Mouse (Mus musculus) intestine, embryonic 15.5 days (tissue): Measurements from ENCODE around the gene Tnfaip8l3. TPM values are rescaled to one million over a fixed set of nuclear protein-coding genes. Genes with fewer than 3 reads are reported as not detected.

Experiments used
- ATAC-seq: fragments of 200-750 bp; cut with Nextera tagmentation; 2 replicates; pipeline ENCODE4 v1.8.0; 2017; ENCODE audit warnings: moderate TSS enrichment, moderate library complexity
- H3K27ac ChIP-seq: fragments of 300-500 bp; sonication (generic); 2 replicates; pipeline ENCODE4 v1.5.1; 2015; ENCODE audit warnings: mild to moderate bottlenecking, inconsistent platforms
- H3K27me3 ChIP-seq: fragments of 300-500 bp; sonication (generic); replicated peaks from 2 replicates; pipeline ENCODE4 v1.6.1; 2015; ENCODE audit warnings: inconsistent platforms
- H3K36me3 ChIP-seq: fragments of 300-500 bp; sonication (generic); 2 replicates; pipeline ENCODE4 v1.6.1; 2015; ENCODE audit warnings: inconsistent platforms
- H3K4me1 ChIP-seq: fragments of 300-500 bp; sonication (generic); replicated peaks from 2 replicates; pipeline ENCODE4 v1.6.1; 2015; ENCODE audit warnings: inconsistent platforms
- H3K4me2 ChIP-seq: fragments of 300-500 bp; sonication (generic); replicated peaks from 2 replicates; pipeline ENCODE4 v1.6.1; 2015; ENCODE audit warnings: mild to moderate bottlenecking, inconsistent platforms
- H3K4me3 ChIP-seq: fragments of 300-500 bp; sonication (generic); replicated peaks from 2 replicates; pipeline ENCODE4 v1.5.1; 2015; ENCODE audit warnings: inconsistent platforms
- H3K9ac ChIP-seq: fragments of 300-500 bp; sonication (generic); 2 replicates; pipeline ENCODE4 v1.6.1; 2015; ENCODE audit warnings: inconsistent platforms
- H3K9me3 ChIP-seq: fragments of 300-500 bp; sonication (generic); 2 replicates; pipeline ENCODE4 v1.6.1; 2016; ENCODE audit warnings: inconsistent platforms
- WGBS: fragments of 180-500 bp; shearing (Covaris S2); methylation state at CpG from one replicate; pipeline ENCODE4 v1.1.7; 2015; 5-methylcytosine and 5-hydroxymethylcytosine counted together
- polyA plus RNA-seq: library from polyadenylated mRNA; unstranded; fragments of >200 nt; fragmentation: Nextera tagmentation; extraction: Ambion mirVana; gene quantifications from 2 replicates; pipeline ENCODE4 v1.2.1, GENCODE M21; 2015

Tnfaip8l3 gene
- polyA plus RNA-seq, result 0.14 and 0.31 TPM in 2 replicates

GRCm38 (mm10) chr9:54068032-54068649, at the start of gene Tnfaip8l3:
Gene Tnfaip8l3 (minus strand): TSS chr9:54068388.
- peak; percentile 79 for ATAC-seq
- Histone ChIP-seq H3K4me3 (peak within 1 kb of the TSS; percentile 50), H3K4me1 (peaks cover 10% of the 10 kb centered on the region), H3K9ac (peak within 1 kb of the TSS; percentile 50), H3K9me3 (no peaks in the 10 kb centered on the region), H3K27ac (no peak within 1 kb of the TSS), H3K27me3 (peaks cover 27% of the 10 kb centered on the region), H3K4me2 (peak within 1 kb of the TSS; percentile 97), H3K36me3 (no peaks in the 10 kb centered on the region)
- WGBS, result 1% methylated on average over 34 of the region's 35 CpGs

- H3K27me3 ChIP-seq, result no peaks in the 10 kb centered on the region
These were observed 44.5 kb upstream of the Tnfaip8l3 start for GRCm38 (mm10) chr9:54112726-54113125.

GRCm38 (mm10) chr9:54098636-54099035, 30.4 kb upstream of the Tnfaip8l3 start:
- Histone ChIP-seq H3K27me3 (no peaks in the 10 kb centered on the region), H3K36me3 (no peaks in the 10 kb centered on the region), H3K4me1 (no peaks in the 10 kb centered on the region), H3K27ac (no peak overlapping the region), H3K4me2 (no peak overlapping the region), H3K4me3 (no peak overlapping the region), H3K9me3 (no peaks in the 10 kb centered on the region), H3K9ac (no peak overlapping the region)
- no peak for ATAC-seq

More at GRCm38 (mm10) chr9:54112726-54113125, 44.5 kb upstream of the Tnfaip8l3 start:
- H3K9me3 ChIP-seq, result no peaks in the 10 kb centered on the region
- no peak overlapping the region for H3K4me3 ChIP-seq
- H3K9ac ChIP-seq, result no peak overlapping the region
- H3K4me2 ChIP-seq, result no peak overlapping the region
- H3K36me3 ChIP-seq, result no peaks in the 10 kb centered on the region
- H3K4me1 ChIP-seq, result no peaks in the 10 kb centered on the region
- H3K27ac ChIP-seq, result no peak overlapping the region
- no peak for ATAC-seq

- no peak for ATAC-seq
- H3K36me3 ChIP-seq, result no peaks in the 10 kb centered on the region
- H3K4me2 ChIP-seq, result no peak overlapping the region
- H3K27ac ChIP-seq, result no peak overlapping the region
- H3K9me3 ChIP-seq, result no peaks in the 10 kb centered on the region
- 76% methylated on average over 6 of the region's 6 CpGs for WGBS
- no peak overlapping the region for H3K4me3 ChIP-seq
- H3K27me3 ChIP-seq, result no peaks in the 10 kb centered on the region
- no peaks in the 10 kb centered on the region for H3K4me1 ChIP-seq
- H3K9ac ChIP-seq, result no peak overlapping the region
These were observed 28.9 kb upstream of the Tnfaip8l3 start for GRCm38 (mm10) chr9:54097091-54097490.

- Histone ChIP-seq H3K9me3 (no peaks in the 10 kb centered on the region), H3K36me3 (no peaks in the 10 kb centered on the region), H3K4me1 (no peaks in the 10 kb centered on the region), H3K9ac (no peak overlapping the region), H3K4me3 (no peak overlapping the region), H3K27ac (no peak overlapping the region), H3K27me3 (no peaks in the 10 kb centered on the region), H3K4me2 (no peak overlapping the region)
- ATAC-seq, result no peak
- 62% methylated on average over 3 of the region's 3 CpGs for WGBS
These were observed 16.1 kb upstream of the Tnfaip8l3 start for GRCm38 (mm10) chr9:54084245-54084644.

GRCm38 (mm10) chr9:54077740-54078139, 9.6 kb upstream of the Tnfaip8l3 start:
- no peak overlapping the region for H3K4me3 ChIP-seq
- H3K27me3 ChIP-seq, result no peaks in the 10 kb centered on the region
- H3K36me3 ChIP-seq, result no peaks in the 10 kb centered on the region
- no peaks in the 10 kb centered on the region for H3K4me1 ChIP-seq
- no peak overlapping the region for H3K27ac ChIP-seq
- no peak overlapping the region for H3K9ac ChIP-seq
- ATAC-seq, result no peak
- H3K4me2 ChIP-seq, result no peak overlapping the region
- no peaks in the 10 kb centered on the region for H3K9me3 ChIP-seq
- 73% methylated on average over 2 of the region's 2 CpGs for WGBS

GRCm38 (mm10) chr9:54074901-54075300, 6.7 kb upstream of the Tnfaip8l3 start:
- H3K36me3 ChIP-seq, result no peaks in the 10 kb centered on the region
- WGBS, result 68% methylated on average over 3 of the region's 3 CpGs
- ATAC-seq, result no peak
- H3K4me1 ChIP-seq, result no peaks in the 10 kb centered on the region
- no peak overlapping the region for H3K27ac ChIP-seq
- H3K9ac ChIP-seq, result no peak overlapping the region
- no peaks in the 10 kb centered on the region for H3K27me3 ChIP-seq
- H3K9me3 ChIP-seq, result no peaks in the 10 kb centered on the region
- H3K4me2 ChIP-seq, result no peak overlapping the region
- no peak overlapping the region for H3K4me3 ChIP-seq

GRCm38 (mm10) chr9:54073688-54074087, 5.5 kb upstream of the Tnfaip8l3 start:
- Histone ChIP-seq H3K9ac (no peak overlapping the region), H3K4me2 (no peak overlapping the region), H3K36me3 (no peaks in the 10 kb centered on the region), H3K4me3 (no peak overlapping the region), H3K27me3 (no peaks in the 10 kb centered on the region; the same call in 1 of the 2 replicates), H3K27ac (no peak overlapping the region), H3K9me3 (no peaks in the 10 kb centered on the region), H3K4me1 (peaks cover 5% of the 10 kb centered on the region)
- ATAC-seq, result no peak
- 78% methylated on average over 4 of the region's 4 CpGs for WGBS

GRCm38 (mm10) chr9:54071474-54072095, 3.4 kb upstream of the Tnfaip8l3 start:
- H3K9me3 ChIP-seq, result no peaks in the 10 kb centered on the region
- no peak for ATAC-seq
- H3K4me1 ChIP-seq, result peaks cover 10% of the 10 kb centered on the region
- no peak overlapping the region for H3K4me2 ChIP-seq
- no peak overlapping the region for H3K27ac ChIP-seq
- H3K4me3 ChIP-seq, result no peak overlapping the region
- WGBS, result 69% methylated on average over 7 of the region's 7 CpGs
- H3K36me3 ChIP-seq, result no peaks in the 10 kb centered on the region
- H3K27me3 ChIP-seq, result peaks cover 19% of the 10 kb centered on the region
- H3K9ac ChIP-seq, result no peak overlapping the region

- Histone ChIP-seq H3K36me3 (no peaks in the 10 kb centered on the region), H3K4me3 (peak overlapping the region; percentile 50), H3K9me3 (no peaks in the 10 kb centered on the region), H3K27me3 (peaks cover 27% of the 10 kb centered on the region), H3K27ac (no peak overlapping the region), H3K4me1 (peaks cover 10% of the 10 kb centered on the region), H3K4me2 (peak overlapping the region; percentile 97), H3K9ac (peak overlapping the region; percentile 50; the same call in 1 of the 2 replicates)
- ATAC-seq, result peak; percentile 52
- 40% methylated on average over 5 of the region's 5 CpGs for WGBS
These were observed 1.0 kb upstream of the Tnfaip8l3 start for GRCm38 (mm10) chr9:54069204-54069603.

- ATAC-seq, result peak; percentile 97
- Histone ChIP-seq H3K4me3 (peak overlapping the region; percentile 50), H3K4me1 (peaks cover 10% of the 10 kb centered on the region), H3K9me3 (no peaks in the 10 kb centered on the region), H3K9ac (peak overlapping the region; percentile 50), H3K36me3 (no peaks in the 10 kb centered on the region), H3K4me2 (peak overlapping the region; percentile 97), H3K27ac (no peak overlapping the region), H3K27me3 (peaks cover 27% of the 10 kb centered on the region)
- WGBS, result 2% methylated on average over 11 of the region's 11 CpGs
These were observed 589 bp upstream of the Tnfaip8l3 start for GRCm38 (mm10) chr9:54068777-54069176.

GRCm38 (mm10) chr9:54067642-54068031, 551 bp downstream of the Tnfaip8l3 start:
- H3K9ac ChIP-seq, result peak overlapping the region; percentile 50
- H3K36me3 ChIP-seq, result no peaks in the 10 kb centered on the region
- peak overlapping the region; percentile 97 for H3K4me2 ChIP-seq
- no peak for ATAC-seq
- 6% methylated on average over 16 of the region's 16 CpGs for WGBS
- H3K4me3 ChIP-seq, result peak overlapping the region; percentile 50
- peaks cover 27% of the 10 kb centered on the region for H3K27me3 ChIP-seq
- no peak overlapping the region for H3K27ac ChIP-seq
- H3K9me3 ChIP-seq, result no peaks in the 10 kb centered on the region
- H3K4me1 ChIP-seq, result peaks cover 10% of the 10 kb centered on the region

- Histone ChIP-seq H3K4me3 (no peak overlapping the region), H3K9ac (no peak overlapping the region), H3K4me2 (no peak overlapping the region), H3K4me1 (peaks cover 10% of the 10 kb centered on the region), H3K36me3 (no peaks in the 10 kb centered on the region), H3K27ac (no peak overlapping the region), H3K9me3 (no peaks in the 10 kb centered on the region), H3K27me3 (peaks cover 27% of the 10 kb centered on the region)
- WGBS, result 56% methylated on average over 3 of the region's 3 CpGs
- no peak for ATAC-seq
These were observed 3.4 kb downstream of the Tnfaip8l3 start for GRCm38 (mm10) chr9:54064836-54065235.
